Mouse (Mus musculus) E14TG2a.4 (cell line): ENCODE results near the gene Tmem136.

Experiments used
- H3K27me3 ChIP-seq: 2 replicates; pipeline ENCODE4 v1.6.1; 2014; ENCODE audit warnings: low read length, control low read depth; ENCODE audit not compliant: insufficient read depth
- H3K36me3 ChIP-seq: 2 replicates; pipeline ENCODE4 v1.6.1; 2014; ENCODE audit warnings: low read length, control low read depth; ENCODE audit not compliant: insufficient read depth
- H3K4me1 ChIP-seq: replicated peaks from 2 replicates; pipeline ENCODE4 v1.6.1; 2014; ENCODE audit warnings: low read depth, low read length, control low read depth
- H3K4me3 ChIP-seq: replicated peaks from 2 replicates; pipeline ENCODE4 v1.5.1; 2014; ENCODE audit warnings: mild to moderate bottlenecking, low read length
- H3K9me3 ChIP-seq: 2 replicates; pipeline ENCODE4 v1.6.1; 2014; ENCODE audit warnings: low read length, control low read depth
- CTCF ChIP-seq: conservative IDR thresholded peaks from 2 replicates; pipeline ENCODE4 v1.5.1; 2014; ENCODE audit warnings: low read length
- NANOG ChIP-seq: IDR thresholded peaks from 2 replicates; pipeline ENCODE4 v1.6.1; 2014; ENCODE audit warnings: borderline replicate concordance, low read length, mixed read lengths
- POU5F1 ChIP-seq: IDR thresholded peaks from 2 replicates; pipeline ENCODE4 v1.6.1; 2014; ENCODE audit warnings: low read length, borderline replicate concordance

Gene Tmem136

DNA sequence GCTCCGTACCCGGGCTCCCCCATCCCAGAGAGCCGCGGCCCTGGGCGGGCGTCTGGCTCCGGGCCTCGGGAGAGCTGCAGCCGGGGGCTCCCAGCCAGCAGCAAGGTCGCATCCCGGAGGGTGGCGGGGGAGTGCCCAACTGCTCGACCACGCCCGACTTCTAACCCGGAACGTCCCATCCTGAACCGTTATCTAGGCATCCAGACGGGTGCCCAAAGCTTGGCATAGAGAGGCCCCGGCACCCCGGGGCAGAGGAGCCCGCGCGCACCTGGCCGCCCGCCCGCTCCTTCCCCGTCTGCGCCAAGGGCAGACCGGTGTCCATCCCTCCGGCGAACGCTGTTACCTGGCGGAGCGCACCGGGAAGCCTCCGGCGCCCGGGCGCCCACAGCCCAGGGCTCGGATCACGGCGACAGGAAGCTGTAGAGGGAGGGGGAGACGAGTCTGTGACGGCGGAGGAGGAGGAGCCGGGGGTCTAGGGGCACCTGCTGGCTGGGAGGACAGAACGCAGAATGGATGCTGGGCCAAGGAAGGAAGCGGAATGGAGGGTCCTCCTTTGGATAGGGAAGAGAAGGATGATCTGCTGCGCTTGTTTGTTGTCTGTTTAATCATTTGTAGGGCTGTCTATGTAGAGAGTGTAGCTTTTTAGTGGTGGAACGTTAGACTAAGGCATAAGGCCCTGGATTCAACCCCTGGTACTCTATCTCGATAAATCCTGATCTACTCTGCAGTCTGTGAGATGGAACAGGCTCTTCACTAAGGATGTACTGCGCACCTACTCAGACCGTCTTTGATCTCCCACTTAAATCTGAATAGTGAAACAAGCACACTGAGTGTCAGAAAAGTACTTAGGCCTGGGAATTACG lies at the start of gene Tmem136:
Tmem136 (minus strand) TSS at position 437 of the 863 bp plus-strand sequence.
- Histone ChIP-seq H3K4me1 (peaks cover 26% of the 10 kb centered on the region), H3K36me3 (peaks cover 9% of the 10 kb centered on the region), H3K27me3 (0 out of 2 replicates have a peak, but pooled peaks cover 2% of the 10 kb centered on the region), H3K4me3 (peak within 1 kb of the TSS; percentile 94), H3K9me3 (no peaks in the 10 kb centered on the region)
- no peak for TF ChIP-seq POU5F1
- no peak for TF ChIP-seq NANOG
- no peak for TF ChIP-seq CTCF

- Histone ChIP-seq H3K4me1 (no peaks in the 10 kb centered on the region), H3K36me3 (no peaks in the 10 kb centered on the region), H3K27me3 (peaks cover 40% of the 10 kb centered on the region), H3K9me3 (no peaks in the 10 kb centered on the region), H3K4me3 (no peak overlapping the region)
- TF ChIP-seq NANOG (no peak), POU5F1 (no peak), CTCF (no peak)
Measured at GRCm38 (mm10) chr9:43155960-43156359, 39.6 kb upstream of the Tmem136 start.

DNA sequence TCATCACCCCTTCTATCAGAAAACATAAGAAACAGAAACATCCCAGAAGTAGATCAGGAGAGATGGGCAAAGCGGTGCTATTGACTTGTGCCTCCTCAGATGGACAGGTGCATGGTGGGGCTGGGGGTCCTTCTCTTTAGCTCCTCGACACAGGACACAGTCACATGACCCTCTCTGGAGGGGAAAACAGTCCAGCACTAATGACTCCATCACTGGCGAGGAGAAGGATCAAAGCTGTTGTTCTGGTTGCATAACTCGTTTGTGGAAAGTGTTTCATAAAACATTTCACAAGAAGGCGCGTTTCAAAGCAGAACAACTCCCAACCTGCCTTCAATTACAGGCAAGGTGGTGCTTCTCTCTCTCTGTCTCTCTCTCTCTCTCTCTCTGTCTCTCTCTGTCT lies 35.4 kb upstream of the Tmem136 start:
- Histone ChIP-seq H3K4me1 (peaks cover 7% of the 10 kb centered on the region; the same call in 1 of the 2 replicates), H3K27me3 (peaks cover 63% of the 10 kb centered on the region), H3K4me3 (no peak overlapping the region), H3K9me3 (no peaks in the 10 kb centered on the region), H3K36me3 (no peaks in the 10 kb centered on the region)
- TF ChIP-seq CTCF (no peak), POU5F1 (no peak), NANOG (no peak)

GRCm38 (mm10) chr9:43150957-43151356 lies 34.6 kb upstream of the Tmem136 start:
- Histone ChIP-seq H3K36me3 (no peaks in the 10 kb centered on the region), H3K4me3 (no peak overlapping the region), H3K9me3 (no peaks in the 10 kb centered on the region), H3K27me3 (peaks cover 62% of the 10 kb centered on the region), H3K4me1 (peaks cover 7% of the 10 kb centered on the region; the same call in 1 of the 2 replicates)
- TF ChIP-seq CTCF (no peak), NANOG (no peak), POU5F1 (no peak)

GRCm38 (mm10) chr9:43150075-43150474 lies 33.7 kb upstream of the Tmem136 start:
- H3K36me3 ChIP-seq, result no peaks in the 10 kb centered on the region

DNA sequence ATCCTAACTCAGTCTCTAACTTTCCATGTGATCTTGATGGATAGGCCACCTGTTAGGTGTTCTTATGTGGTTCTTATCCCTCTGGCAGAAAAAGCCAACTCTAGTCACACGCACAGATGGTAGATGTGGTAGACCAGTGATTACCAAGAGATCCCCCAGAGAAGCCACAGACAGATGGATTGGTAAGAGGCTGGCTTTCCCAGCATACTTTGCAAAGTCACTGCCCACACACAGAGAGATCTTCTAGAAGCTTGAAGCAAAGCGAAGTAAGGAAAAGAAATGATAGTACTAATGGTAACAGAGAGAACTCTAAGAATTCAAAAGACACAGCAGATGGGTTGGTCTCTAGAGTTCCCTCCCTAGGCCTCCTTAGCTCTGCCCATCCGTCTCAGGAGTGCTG lies 33.1 kb upstream of the Tmem136 start:
- peaks cover 63% of the 10 kb centered on the region for H3K27me3 ChIP-seq
- TF ChIP-seq CTCF (no peak), POU5F1 (no peak), NANOG (no peak)

More at GRCm38 (mm10) chr9:43150075-43150474, 33.7 kb upstream of the Tmem136 start:
- no peaks in the 10 kb centered on the region for H3K9me3 ChIP-seq
- peaks cover 60% of the 10 kb centered on the region for H3K27me3 ChIP-seq
- H3K4me3 ChIP-seq, result no peak overlapping the region
- TF ChIP-seq POU5F1 (no peak), CTCF (no peak), NANOG (no peak)
- peaks cover 7% of the 10 kb centered on the region; the same call in 1 of the 2 replicates for H3K4me1 ChIP-seq

DNA sequence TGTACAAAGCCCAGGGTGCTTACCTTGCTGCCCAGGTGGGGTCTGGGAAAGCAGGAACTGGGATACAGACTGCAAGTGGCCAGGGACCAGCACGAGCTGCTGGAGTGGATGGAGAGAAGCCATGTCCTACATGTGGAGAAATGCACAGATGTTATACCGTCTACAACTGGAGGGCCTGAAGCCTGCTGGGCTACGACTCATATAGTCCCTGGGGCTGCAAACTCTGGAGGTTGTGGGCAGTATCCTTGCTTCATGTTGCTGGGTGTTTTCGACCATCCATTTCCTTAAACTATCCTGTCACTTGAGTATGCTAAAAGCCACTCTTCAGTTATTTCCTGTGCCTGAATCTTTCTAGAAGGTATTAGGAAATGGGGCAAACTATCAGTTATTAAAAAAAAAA lies 28.8 kb upstream of the Tmem136 start:
- H3K4me1 ChIP-seq, result peaks cover 9% of the 10 kb centered on the region
- TF ChIP-seq CTCF (no peak), POU5F1 (no peak), NANOG (no peak)

More for the DNA sequence above, 33.1 kb upstream of the Tmem136 start:
- Histone ChIP-seq H3K9me3 (no peaks in the 10 kb centered on the region), H3K4me3 (no peak overlapping the region), H3K36me3 (no peaks in the 10 kb centered on the region), H3K4me1 (peaks cover 7% of the 10 kb centered on the region; the same call in 1 of the 2 replicates)

GRCm38 (mm10) chr9:43144206-43144810 lies 27.9 kb upstream of the Tmem136 start:
- TF ChIP-seq NANOG (no peak), POU5F1 (no peak), CTCF (peak; percentile 14; the same call in 1 of the 2 replicates)
- H3K36me3 ChIP-seq, result no peaks in the 10 kb centered on the region
- H3K9me3 ChIP-seq, result no peaks in the 10 kb centered on the region
- peaks cover 35% of the 10 kb centered on the region for H3K27me3 ChIP-seq
- H3K4me3 ChIP-seq, result no peak overlapping the region
- peaks cover 10% of the 10 kb centered on the region for H3K4me1 ChIP-seq

More for the DNA sequence above, 28.8 kb upstream of the Tmem136 start:
- Histone ChIP-seq H3K4me3 (no peak overlapping the region), H3K36me3 (no peaks in the 10 kb centered on the region), H3K9me3 (no peaks in the 10 kb centered on the region), H3K27me3 (peaks cover 38% of the 10 kb centered on the region)
